Mouse (Mus musculus) skeletal muscle tissue, adult 2 months (tissue): ENCODE results near the gene Kcnab1.

Experiments used
- DNase-seq: peaks from one replicate; pipeline ENCODE4 v3.0.0-alpha.2; 2012; ENCODE audit warnings: low read depth, low spot score

The Kcnab1 gene

GRCm38 (mm10) chr3:65315837-65316236, 206.7 kb downstream of the Kcnab1 start:
- no peak for DNase-seq

DNA sequence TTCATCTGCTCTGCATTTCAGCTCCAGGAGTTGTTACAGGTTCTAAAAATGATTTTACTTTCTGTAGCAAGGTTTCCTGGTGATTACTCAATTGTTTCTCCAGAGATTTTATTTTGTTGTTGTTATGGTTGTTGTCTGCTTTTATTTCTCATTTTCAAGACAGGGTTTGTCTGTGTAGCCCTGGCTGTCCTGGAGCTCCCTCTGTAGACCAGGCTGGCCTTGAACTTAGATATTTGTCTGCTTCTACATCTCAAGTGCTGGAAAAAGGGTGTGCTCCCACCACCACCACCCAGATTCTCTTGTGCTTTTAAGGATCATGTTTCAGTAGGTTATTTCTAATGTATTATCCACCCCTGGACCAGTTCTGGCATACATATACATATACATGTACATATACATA, 207.6 kb downstream of the Kcnab1 start:
- no peak for DNase-seq

DNA sequence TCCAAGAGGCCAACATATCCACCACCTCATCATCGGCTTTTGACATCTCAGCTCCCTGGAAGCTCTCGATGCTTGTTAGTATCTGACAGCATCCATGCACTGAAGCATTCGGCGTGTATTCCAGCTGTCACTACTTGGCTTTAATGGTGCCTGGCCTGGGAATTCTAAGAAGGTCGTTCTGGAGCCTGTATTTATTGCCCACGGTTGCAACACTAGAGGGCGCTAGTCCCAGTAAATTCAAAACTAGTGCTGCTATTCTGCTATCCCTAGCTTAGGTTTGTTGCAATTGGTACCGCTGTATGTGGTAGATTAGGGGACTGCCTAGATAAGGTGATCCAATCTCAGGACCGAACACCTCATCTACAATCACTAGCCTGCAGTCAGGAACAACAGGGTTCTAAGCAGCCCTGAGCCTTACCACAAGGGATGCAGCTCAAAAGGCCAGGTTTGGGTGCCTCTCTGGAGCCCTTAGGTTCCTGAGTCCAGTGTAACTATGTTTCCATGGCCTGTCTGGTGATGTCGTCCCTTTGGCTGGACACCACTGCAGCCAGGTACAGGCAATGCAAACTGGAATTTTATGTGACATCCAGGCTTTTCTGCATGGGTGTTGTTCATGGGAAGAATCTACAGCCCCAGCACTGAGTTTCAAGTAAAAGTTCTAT, 208.8 kb downstream of the Kcnab1 start:
- peak; percentile 54 for DNase-seq

- no peak for DNase-seq
Observed at GRCm38 (mm10) chr3:65319248-65320008, 210.2 kb downstream of the Kcnab1 start.

GRCm38 (mm10) chr3:65320990-65321389, 211.8 kb downstream of the Kcnab1 start:
- no peak for DNase-seq

DNA sequence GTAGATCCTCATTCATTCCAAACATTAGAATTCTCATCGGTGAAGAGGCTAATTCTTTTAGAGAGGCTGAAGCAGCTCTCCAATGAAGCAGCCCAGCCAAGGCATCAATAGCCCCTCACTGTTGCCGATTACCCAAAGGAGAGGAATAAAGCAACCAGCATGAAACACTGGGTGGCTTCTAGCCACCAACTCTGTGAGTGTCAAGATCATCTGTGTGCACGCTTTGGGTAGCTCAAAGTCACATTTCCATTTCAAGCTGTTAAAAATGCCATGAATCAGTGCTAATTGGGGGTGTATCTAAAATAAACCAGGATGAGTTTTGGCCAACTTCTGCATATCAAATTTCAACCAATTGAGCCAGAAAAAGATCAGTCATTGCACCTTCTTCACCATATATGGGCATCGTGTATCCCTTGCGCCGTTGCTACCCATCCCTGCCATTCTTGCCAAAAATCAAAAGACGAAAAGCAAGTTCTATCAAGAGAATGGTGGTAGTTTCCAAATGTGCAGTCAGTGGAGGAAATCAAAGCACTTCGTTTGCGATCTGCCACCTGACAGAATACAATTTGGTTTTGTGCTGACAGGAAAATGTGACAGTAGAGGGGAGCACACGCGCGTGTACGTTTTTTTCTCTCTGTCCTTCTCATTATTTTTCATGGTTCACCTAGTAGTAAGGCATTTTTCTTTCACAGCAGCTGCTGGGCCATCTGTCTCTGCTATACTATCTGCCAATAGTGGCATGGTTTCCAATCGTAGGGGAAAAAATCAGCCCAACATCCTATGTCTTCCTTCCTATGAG, 213.0 kb downstream of the Kcnab1 start:
- DNase-seq = no peak

- DNase-seq = no peak
Observed at GRCm38 (mm10) chr3:65325254-65325653, 216.1 kb downstream of the Kcnab1 start.

GRCm38 (mm10) chr3:65328814-65329213, 219.6 kb downstream of the Kcnab1 start:
- no peak for DNase-seq

DNA sequence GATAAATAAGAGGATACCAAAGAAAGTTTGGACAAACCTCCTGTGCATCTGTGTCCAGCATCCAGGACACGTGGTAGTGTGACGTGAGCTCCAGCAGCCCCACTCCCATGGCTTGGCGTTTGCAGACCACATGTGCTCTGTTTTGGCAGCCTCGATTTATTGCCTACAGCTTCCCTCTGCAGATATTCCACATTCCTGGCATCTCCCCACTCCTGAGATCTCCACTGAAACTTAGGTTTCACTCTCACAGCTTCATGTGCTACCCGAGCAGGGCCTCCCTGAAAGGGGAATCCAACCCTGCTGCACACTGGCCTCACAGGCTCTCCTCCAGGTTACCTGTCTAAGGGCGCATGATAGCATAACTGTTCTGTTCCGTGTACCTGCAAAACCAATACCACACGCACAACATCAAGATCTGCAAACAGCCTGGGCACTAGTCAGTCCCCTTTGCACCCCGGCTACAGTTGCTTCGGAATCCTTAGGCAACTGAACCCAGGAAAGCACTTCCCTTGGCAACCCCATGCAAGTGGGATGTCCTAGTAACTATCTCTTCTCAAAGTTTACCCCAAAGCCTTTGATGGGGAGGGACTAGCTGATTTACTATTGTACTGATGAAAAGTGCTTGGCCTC, 228.8 kb downstream of the Kcnab1 start:
- DNase-seq = peak; percentile 72

GRCm38 (mm10) chr3:65340173-65340951, 231.2 kb downstream of the Kcnab1 start:
- DNase-seq = peak; percentile 63

DNA sequence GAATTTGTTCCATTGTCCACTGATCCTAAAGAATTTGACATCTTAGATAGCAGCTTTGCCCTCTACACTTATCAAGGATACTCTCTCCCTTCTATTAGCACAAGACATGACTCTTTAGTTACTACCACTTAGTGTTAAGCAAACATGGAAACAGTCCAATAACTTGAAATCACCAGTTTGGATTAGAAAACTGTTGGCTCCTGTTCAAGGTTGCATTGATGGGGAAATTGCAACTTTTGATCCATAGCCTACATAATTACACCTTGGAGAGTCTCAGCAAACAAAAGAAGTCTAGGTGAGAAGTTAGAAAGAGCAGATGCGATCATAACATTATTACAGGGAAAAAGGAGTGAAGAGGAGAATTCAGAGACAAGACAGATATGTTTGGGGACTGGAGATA, 237.0 kb downstream of the Kcnab1 start:
- DNase-seq = no peak

GRCm38 (mm10) chr3:65352278-65353127, 243.3 kb downstream of the Kcnab1 start:
- DNase-seq = no peak

- no peak for DNase-seq
Observed at GRCm38 (mm10) chr3:65353263-65354037, 244.3 kb downstream of the Kcnab1 start.

DNA sequence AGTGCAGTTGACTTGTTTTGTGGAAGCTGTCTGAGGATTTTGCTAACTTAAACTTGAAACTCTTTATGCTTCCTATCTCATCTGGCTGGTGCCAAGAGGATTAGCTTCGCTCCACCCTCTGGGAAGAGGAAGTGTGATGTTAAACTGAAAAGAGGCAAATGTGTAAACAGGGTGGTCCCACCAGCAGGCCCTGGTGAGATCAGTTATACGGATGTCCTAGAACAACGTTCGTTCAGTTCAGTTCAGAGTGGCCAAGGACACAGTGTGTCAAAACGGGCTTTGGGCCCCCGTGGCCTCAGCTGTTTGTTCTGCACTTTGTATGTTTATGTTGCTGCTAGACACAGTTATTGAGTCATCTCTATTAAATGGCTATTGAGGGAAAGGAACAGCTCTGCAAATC, 246.3 kb downstream of the Kcnab1 start:
- no peak for DNase-seq

GRCm38 (mm10) chr3:65358275-65358674, 249.1 kb downstream of the Kcnab1 start:
- DNase-seq = peak; percentile 80

GRCm38 (mm10) chr3:65358841-65359240, 249.7 kb downstream of the Kcnab1 start:
- no peak for DNase-seq

DNA sequence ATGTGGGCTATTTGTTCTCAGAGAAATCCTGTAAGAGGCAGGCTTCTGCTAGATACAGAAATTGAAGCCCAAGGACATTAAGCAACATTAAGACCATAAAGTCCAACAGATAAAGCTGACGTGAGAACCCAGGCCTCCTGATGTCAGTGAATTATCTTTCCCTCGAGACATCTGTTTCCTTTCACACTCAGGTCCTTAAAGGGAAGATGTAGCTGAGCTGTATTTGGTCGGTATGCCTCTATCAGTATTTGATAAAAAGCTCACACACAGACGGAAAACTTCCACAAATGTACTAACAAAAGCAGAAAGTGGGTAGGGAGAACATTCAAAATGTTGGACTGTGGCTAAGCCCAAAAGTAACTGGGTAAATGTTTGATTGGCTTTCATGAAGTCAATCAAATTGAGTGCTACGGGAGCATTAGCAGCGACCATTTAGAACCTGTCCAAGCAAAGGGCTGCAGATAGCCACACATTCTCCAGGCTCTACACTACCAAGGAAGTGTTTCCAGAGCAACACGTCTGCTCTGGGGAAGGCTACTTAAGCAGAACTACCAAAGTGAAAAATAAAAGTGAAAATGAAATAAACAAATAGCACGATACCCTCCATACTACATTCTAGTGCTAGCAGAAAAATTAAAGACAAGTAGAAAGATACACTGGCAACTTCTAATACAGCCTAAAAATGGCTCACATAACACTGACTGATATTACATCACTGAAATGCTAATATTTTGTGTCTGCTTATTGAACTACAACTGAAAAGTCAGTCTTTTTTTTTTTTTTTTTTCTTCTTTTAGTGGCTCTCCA, 251.2 kb downstream of the Kcnab1 start:
- DNase-seq = no peak

- peak; percentile 77 for DNase-seq
Observed at GRCm38 (mm10) chr3:65363438-65363837, 254.3 kb downstream of the Kcnab1 start.

GRCm38 (mm10) chr3:65365184-65365583, 256.0 kb downstream of the Kcnab1 start:
- peak; percentile 79 for DNase-seq
